Mouse (Mus musculus): Measurements from ENCODE around the gene Kcnn3. TPM values are rescaled to one million over a fixed set of nuclear protein-coding genes. Genes with fewer than 3 reads are reported as not detected.

Gene Kcnn3
- polyA plus RNA-seq, 1 experiment from 2014 or later, result 0.03 TPM

GRCm38 (mm10) chr3:89631750-89632149 is 111.8 kb downstream of the Kcnn3 start:
- Histone ChIP-seq H3K4me3 (ENCODE audit: inconsistent target) (no peak overlapping the region), H3K27ac (no peak overlapping the region), H3K36me3 (ENCODE audit: inconsistent target) (no peaks in the 10 kb centered on the region), H3K79me2 (ENCODE audit: inconsistent target) (no peaks in the 10 kb centered on the region)
- 92% methylated on average over 5 of the region's 5 CpGs for WGBS (ENCODE audit: missing documents)

GRCm38 (mm10) chr3:89633531-89633930 is 113.6 kb downstream of the Kcnn3 start:
- 97% methylated on average over 6 of the region's 6 CpGs for WGBS (ENCODE audit: missing documents)
- Histone ChIP-seq H3K79me2 (ENCODE audit: inconsistent target) (no peaks in the 10 kb centered on the region), H3K36me3 (ENCODE audit: inconsistent target) (no peaks in the 10 kb centered on the region), H3K4me3 (ENCODE audit: inconsistent target) (no peak overlapping the region), H3K27ac (no peak overlapping the region)

GRCm38 (mm10) chr3:89633941-89634340 is 114.0 kb downstream of the Kcnn3 start:
- WGBS (ENCODE audit: missing documents), result 96% methylated on average over 6 of the region's 6 CpGs
- Histone ChIP-seq H3K27ac (no peak overlapping the region), H3K36me3 (ENCODE audit: inconsistent target) (no peaks in the 10 kb centered on the region), H3K79me2 (ENCODE audit: inconsistent target) (no peaks in the 10 kb centered on the region), H3K4me3 (ENCODE audit: inconsistent target) (no peak overlapping the region)

GRCm38 (mm10) chr3:89640804-89641203 is 120.8 kb downstream of the Kcnn3 start:
- Histone ChIP-seq H3K79me2 (ENCODE audit: inconsistent target) (no peaks in the 10 kb centered on the region), H3K36me3 (ENCODE audit: inconsistent target) (no peaks in the 10 kb centered on the region), H3K4me3 (ENCODE audit: inconsistent target) (no peak overlapping the region), H3K27ac (no peak overlapping the region)
- WGBS (ENCODE audit: missing documents), result 4% methylated on average over 3 of the region's 3 CpGs

GRCm38 (mm10) chr3:89643391-89643790 is 123.4 kb downstream of the Kcnn3 start:
- no peak overlapping the region for H3K4me3 ChIP-seq (ENCODE audit: inconsistent target)
- H3K79me2 ChIP-seq (ENCODE audit: inconsistent target), result no peaks in the 10 kb centered on the region
- 87% methylated on average over 8 of the region's 8 CpGs for WGBS (ENCODE audit: missing documents)
- H3K27ac ChIP-seq, result no peak overlapping the region
- H3K36me3 ChIP-seq (ENCODE audit: inconsistent target), result no peaks in the 10 kb centered on the region

- Histone ChIP-seq H3K79me2 (ENCODE audit: inconsistent target) (no peaks in the 10 kb centered on the region), H3K36me3 (ENCODE audit: inconsistent target) (no peaks in the 10 kb centered on the region), H3K27ac (no peak overlapping the region), H3K4me3 (ENCODE audit: inconsistent target) (no peak overlapping the region)
- WGBS (ENCODE audit: missing documents), result 74% methylated on average over 5 of the region's 5 CpGs
Measured at GRCm38 (mm10) chr3:89646813-89647255, 126.9 kb downstream of the Kcnn3 start.

- WGBS (ENCODE audit: missing documents), result 78% methylated on average over 6 of the region's 6 CpGs
- Histone ChIP-seq H3K27ac (no peak overlapping the region), H3K4me3 (ENCODE audit: inconsistent target) (no peak overlapping the region), H3K79me2 (ENCODE audit: inconsistent target) (no peaks in the 10 kb centered on the region), H3K36me3 (ENCODE audit: inconsistent target) (no peaks in the 10 kb centered on the region)
Measured at GRCm38 (mm10) chr3:89647268-89647874, 127.4 kb downstream of the Kcnn3 start.

- no peaks in the 10 kb centered on the region for H3K79me2 ChIP-seq (ENCODE audit: inconsistent target)
- no peak overlapping the region for H3K4me3 ChIP-seq (ENCODE audit: inconsistent target)
- no peak overlapping the region for H3K27ac ChIP-seq
- no peaks in the 10 kb centered on the region for H3K36me3 ChIP-seq (ENCODE audit: inconsistent target)
- WGBS (ENCODE audit: missing documents), result 91% methylated on average over 7 of the region's 7 CpGs
Measured at GRCm38 (mm10) chr3:89649890-89650289, 129.9 kb downstream of the Kcnn3 start.

- H3K4me3 ChIP-seq (ENCODE audit: inconsistent target), result no peak overlapping the region
- no peaks in the 10 kb centered on the region for H3K79me2 ChIP-seq (ENCODE audit: inconsistent target)
- no peaks in the 10 kb centered on the region for H3K36me3 ChIP-seq (ENCODE audit: inconsistent target)
- 71% methylated on average over 12 of the region's 12 CpGs for WGBS (ENCODE audit: missing documents)
- no peak overlapping the region for H3K27ac ChIP-seq
Measured at GRCm38 (mm10) chr3:89653231-89653954, 133.4 kb downstream of the Kcnn3 start.

GRCm38 (mm10) chr3:89657092-89657491 is 137.1 kb downstream of the Kcnn3 start:
- H3K27ac ChIP-seq, result no peak overlapping the region
- H3K36me3 ChIP-seq (ENCODE audit: inconsistent target), result no peaks in the 10 kb centered on the region
- WGBS (ENCODE audit: missing documents), result 88% methylated on average over 5 of the region's 5 CpGs
- H3K4me3 ChIP-seq (ENCODE audit: inconsistent target), result no peak overlapping the region
- H3K79me2 ChIP-seq (ENCODE audit: inconsistent target), result no peaks in the 10 kb centered on the region

GRCm38 (mm10) chr3:89658457-89658856 is 138.5 kb downstream of the Kcnn3 start:
- Histone ChIP-seq H3K79me2 (ENCODE audit: inconsistent target) (no peaks in the 10 kb centered on the region), H3K27ac (no peak overlapping the region), H3K36me3 (ENCODE audit: inconsistent target) (no peaks in the 10 kb centered on the region), H3K4me3 (ENCODE audit: inconsistent target) (no peak overlapping the region)

GRCm38 (mm10) chr3:89659938-89660620 is 140.1 kb downstream of the Kcnn3 start:
- WGBS (ENCODE audit: missing documents), result 86% methylated on average over 11 of the region's 11 CpGs
- no peaks in the 10 kb centered on the region for H3K79me2 ChIP-seq (ENCODE audit: inconsistent target)
- no peaks in the 10 kb centered on the region for H3K36me3 ChIP-seq (ENCODE audit: inconsistent target)
- H3K4me3 ChIP-seq (ENCODE audit: inconsistent target), result no peak overlapping the region
- H3K27ac ChIP-seq, result no peak overlapping the region

GRCm38 (mm10) chr3:89664808-89665207 is 144.8 kb downstream of the Kcnn3 start:
- H3K79me2 ChIP-seq (ENCODE audit: inconsistent target), result no peaks in the 10 kb centered on the region
- H3K27ac ChIP-seq, result no peak overlapping the region
- no peaks in the 10 kb centered on the region for H3K36me3 ChIP-seq (ENCODE audit: inconsistent target)
- 89% methylated on average over 12 of the region's 12 CpGs for whole genome bisulfite sequencing (ENCODE audit: missing documents)
- H3K4me3 ChIP-seq (ENCODE audit: inconsistent target), result no peak overlapping the region

GRCm38 (mm10) chr3:89667131-89667530 is 147.2 kb downstream of the Kcnn3 start:
- WGBS (ENCODE audit: missing documents), result 33% methylated on average over 11 of the region's 11 CpGs
- H3K27ac ChIP-seq, result no peak overlapping the region
- no peaks in the 10 kb centered on the region for H3K36me3 ChIP-seq (ENCODE audit: inconsistent target)
- H3K79me2 ChIP-seq (ENCODE audit: inconsistent target), result no peaks in the 10 kb centered on the region
- no peak overlapping the region for H3K4me3 ChIP-seq (ENCODE audit: inconsistent target)

- no peaks in the 10 kb centered on the region for H3K79me2 ChIP-seq (ENCODE audit: inconsistent target)
- 92% methylated on average over 6 of the region's 6 CpGs for WGBS (ENCODE audit: missing documents)
- no peak overlapping the region for H3K27ac ChIP-seq
- H3K36me3 ChIP-seq (ENCODE audit: inconsistent target), result no peaks in the 10 kb centered on the region
- H3K4me3 ChIP-seq (ENCODE audit: inconsistent target), result no peak overlapping the region
Measured at GRCm38 (mm10) chr3:89671334-89671733, 151.4 kb downstream of the Kcnn3 start.
